Mouse (Mus musculus): ENCODE results near the gene Kctd21. TPM values are rescaled to one million over a fixed set of nuclear protein-coding genes. Genes with fewer than 3 reads are reported as not detected.

The Kctd21 gene
- total and polyA plus RNA-seq, 3 experiments: 3.6 to 4.1 (median 3.7) TPM

DNA sequence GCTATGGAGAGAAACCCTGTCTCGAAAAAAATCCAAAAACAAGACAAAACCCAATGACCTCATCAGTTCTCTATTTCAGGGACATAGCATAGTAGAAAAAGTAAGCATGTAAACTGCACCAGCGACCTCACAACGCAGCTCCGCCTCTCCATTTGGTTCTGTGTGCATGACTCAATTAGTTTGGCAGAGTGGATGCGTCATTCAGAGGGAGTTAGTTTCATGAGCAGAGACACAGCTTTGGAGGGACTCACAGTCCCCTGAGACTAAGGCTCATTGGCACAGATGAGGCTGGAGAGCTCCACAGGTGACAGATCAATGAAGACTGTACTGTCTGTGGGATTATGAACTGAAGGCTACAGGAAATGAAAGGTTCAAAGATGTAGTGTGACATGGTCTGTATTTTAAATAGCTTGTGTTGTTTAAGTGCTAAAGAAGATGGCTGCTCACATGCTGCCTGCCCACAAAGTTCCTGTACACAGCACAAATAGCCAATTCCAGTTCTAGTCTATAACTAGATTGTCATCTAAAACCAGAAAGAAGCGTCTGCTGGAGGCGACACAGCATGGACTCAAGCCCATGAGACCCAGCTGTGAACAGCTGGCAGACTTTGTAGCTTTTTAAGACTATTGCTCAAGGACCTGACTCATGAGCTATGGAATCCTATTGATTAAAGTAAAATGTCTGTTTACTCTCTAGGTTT lies 54.1 kb downstream of the Kctd21 start:
- WGBS: 70% methylated on average over 7 of the region's 7 CpGs
- no peak overlapping the region for H3K9ac ChIP-seq (ENCODE audit: low read depth, low read length)
- peaks cover 9% of the 10 kb centered on the region for H3K4me1 ChIP-seq (ENCODE audit: control insufficient read depth, insufficient read depth, low read length)
- no peaks in the 10 kb centered on the region for H3K27me3 ChIP-seq (ENCODE audit: control insufficient read depth, insufficient read depth, low read length)
- no peaks in the 10 kb centered on the region for H3K79me2 ChIP-seq (replicated peaks; ENCODE audit: control insufficient read depth, insufficient read depth, low read length)
- no peaks in the 10 kb centered on the region for H3K36me3 ChIP-seq (ENCODE audit: control insufficient read depth, insufficient read depth, low read length)
- peak overlapping the region; percentile 41 for H3K27ac ChIP-seq
- no peak overlapping the region for H3K4me3 ChIP-seq
- TF ChIP-seq EP300 (IDR thresholded peaks at IDR 0.05; ENCODE audit: insufficient read depth, low read depth, low read length): no peak
- intact Hi-C loops (cut with DNase I): no loop called here
- peak; percentile 58 to 67 for DNase-seq

- no peaks in the 10 kb centered on the region for H3K27me3 ChIP-seq (ENCODE audit: control insufficient read depth, insufficient read depth, low read length)
- H3K36me3 ChIP-seq (ENCODE audit: control insufficient read depth, insufficient read depth, low read length): no peaks in the 10 kb centered on the region
- H3K4me3 ChIP-seq: no peak overlapping the region
- 61% methylated on average over 5 of the region's 5 CpGs for WGBS
- peaks cover 15% of the 10 kb centered on the region for H3K4me1 ChIP-seq (ENCODE audit: control insufficient read depth, insufficient read depth, low read length)
- TF ChIP-seq POLR2A (IDR thresholded peaks at IDR 0.05; ENCODE audit: insufficient read depth, low read depth, low read length): no peak
- peak; percentile 86; the same call in 1 of the 2 replicates for TF ChIP-seq EP300 (IDR thresholded peaks at IDR 0.05; ENCODE audit: insufficient read depth, low read depth, low read length)
- no peak for TF ChIP-seq CTCF (IDR thresholded peaks at IDR 0.05)
- H3K27ac ChIP-seq: peak overlapping the region; percentile 41
- intact Hi-C loops (cut with DNase I): no loop called here
- H3K9ac ChIP-seq (ENCODE audit: low read depth, low read length): no peak overlapping the region
- peak; percentile 46 to 63 for DNase-seq
- no peaks in the 10 kb centered on the region for H3K79me2 ChIP-seq (replicated peaks; ENCODE audit: control insufficient read depth, insufficient read depth, low read length)
These were observed 54.8 kb downstream of the Kctd21 start for GRCm38 (mm10) chr7:97386806-97387370.

DNA sequence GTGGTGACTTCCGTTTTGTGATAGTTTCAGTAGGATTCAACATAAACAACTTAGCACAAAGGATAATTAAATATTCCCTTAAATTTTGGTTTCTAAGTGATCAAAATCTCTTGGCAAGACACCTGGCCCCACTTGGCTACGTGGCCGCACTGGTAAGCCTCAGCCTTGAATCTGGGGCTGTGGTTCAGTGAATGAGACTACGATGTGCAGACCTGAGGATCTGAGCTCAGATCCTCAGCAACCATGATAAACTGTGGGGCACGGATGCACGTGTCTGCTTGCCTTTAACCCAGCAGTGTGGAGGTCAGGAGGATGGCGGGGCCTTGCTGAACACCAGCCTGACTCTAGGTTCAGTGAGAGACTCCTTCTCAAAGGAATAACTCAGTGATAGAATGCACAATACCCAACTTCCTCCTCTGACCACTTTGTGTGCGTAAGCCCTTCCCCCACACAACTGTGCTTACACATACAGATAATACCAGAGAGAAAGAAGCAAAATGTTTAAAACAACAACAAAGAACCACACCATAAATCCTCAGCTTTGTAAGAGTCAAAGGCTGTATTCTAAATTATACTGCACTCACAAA lies 55.5 kb downstream of the Kctd21 start:
- DNase-seq: no peak
- Histone ChIP-seq H3K79me2 (replicated peaks; ENCODE audit: control insufficient read depth, insufficient read depth, low read length) (no peaks in the 10 kb centered on the region), H3K27me3 (ENCODE audit: control insufficient read depth, insufficient read depth, low read length) (no peaks in the 10 kb centered on the region), H3K36me3 (ENCODE audit: control insufficient read depth, insufficient read depth, low read length) (no peaks in the 10 kb centered on the region), H3K4me3 (no peak overlapping the region), H3K4me1 (ENCODE audit: control insufficient read depth, insufficient read depth, low read length) (peaks cover 16% of the 10 kb centered on the region), H3K9ac (ENCODE audit: low read depth, low read length) (no peak overlapping the region), H3K27ac (peak overlapping the region; percentile 41)
- TF ChIP-seq EP300 (IDR thresholded peaks at IDR 0.05; ENCODE audit: insufficient read depth, low read depth, low read length): no peak
- TF ChIP-seq CTCF (IDR thresholded peaks at IDR 0.05): no peak
- no peak for TF ChIP-seq POLR2A (IDR thresholded peaks at IDR 0.05; ENCODE audit: insufficient read depth, low read depth, low read length)
- 73% methylated on average over 8 of the region's 8 CpGs for WGBS
- intact Hi-C loops (cut with DNase I): no loop called here

- DNase-seq: no peak
- no peak for TF ChIP-seq EP300 (IDR thresholded peaks at IDR 0.05; ENCODE audit: insufficient read depth, low read depth, low read length)
- no peak for TF ChIP-seq POLR2A (IDR thresholded peaks at IDR 0.05; ENCODE audit: insufficient read depth, low read depth, low read length)
- no peak for TF ChIP-seq CTCF (IDR thresholded peaks at IDR 0.05)
- Histone ChIP-seq H3K9ac (ENCODE audit: low read depth, low read length) (no peak overlapping the region), H3K27ac (no peak overlapping the region), H3K36me3 (ENCODE audit: control insufficient read depth, insufficient read depth, low read length) (no peaks in the 10 kb centered on the region), H3K4me3 (no peak overlapping the region), H3K4me1 (ENCODE audit: control insufficient read depth, insufficient read depth, low read length) (peaks cover 16% of the 10 kb centered on the region), H3K27me3 (ENCODE audit: control insufficient read depth, insufficient read depth, low read length) (no peaks in the 10 kb centered on the region), H3K79me2 (replicated peaks; ENCODE audit: control insufficient read depth, insufficient read depth, low read length) (no peaks in the 10 kb centered on the region)
- WGBS: 96% methylated on average over 4 of the region's 4 CpGs
- intact Hi-C loops (cut with DNase I): no loop called here
These were observed 56.4 kb downstream of the Kctd21 start for GRCm38 (mm10) chr7:97388541-97388940.

DNA sequence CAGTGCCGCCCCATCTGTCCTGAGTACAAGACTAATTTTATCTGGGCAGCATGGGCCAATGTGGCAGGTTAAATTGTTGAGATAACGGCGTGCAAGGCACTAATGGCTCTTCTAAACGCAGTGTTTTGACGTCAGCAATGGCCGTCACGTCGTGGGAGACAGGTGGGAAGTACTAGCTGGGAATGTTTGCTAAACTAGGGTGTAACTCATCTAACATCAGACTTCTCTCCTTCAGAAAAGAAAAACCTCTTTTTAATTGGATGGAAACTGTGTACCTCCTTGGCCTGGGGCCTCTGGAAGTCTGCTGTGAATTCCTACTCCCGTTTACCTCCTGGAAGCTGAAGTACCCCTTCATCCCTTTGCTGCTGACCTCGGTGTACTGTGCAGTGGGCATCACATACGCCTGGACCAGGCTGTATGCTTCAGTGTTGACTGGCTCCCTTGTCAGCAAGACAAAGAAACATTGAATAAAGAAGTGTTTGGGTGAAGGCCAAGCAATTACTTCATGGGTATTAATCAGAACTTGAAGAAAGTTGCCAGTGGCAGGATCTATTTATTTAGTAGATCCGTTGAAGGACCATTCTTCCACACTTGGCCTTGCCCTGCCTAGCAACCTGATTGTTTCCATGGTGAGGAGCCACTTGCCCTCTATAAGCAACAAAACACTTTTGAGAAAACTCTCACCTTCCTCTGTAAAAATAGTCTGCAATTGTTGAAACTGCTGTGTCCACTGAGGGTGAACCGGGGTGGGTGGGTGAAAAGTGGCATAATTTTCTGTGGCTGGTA lies 59.4 kb downstream of the Kctd21 start:
- no peaks in the 10 kb centered on the region for H3K36me3 ChIP-seq (ENCODE audit: control insufficient read depth, insufficient read depth, low read length)
- H3K27me3 ChIP-seq (ENCODE audit: control insufficient read depth, insufficient read depth, low read length): no peaks in the 10 kb centered on the region
- no peak overlapping the region for H3K4me3 ChIP-seq
- H3K9ac ChIP-seq (ENCODE audit: low read depth, low read length): no peak overlapping the region
- no peak for DNase-seq
- 62% methylated on average over 13 of the region's 13 CpGs for WGBS
- no peak for TF ChIP-seq CTCF (IDR thresholded peaks at IDR 0.05)
- no peak for TF ChIP-seq EP300 (IDR thresholded peaks at IDR 0.05; ENCODE audit: insufficient read depth, low read depth, low read length)
- TF ChIP-seq POLR2A (IDR thresholded peaks at IDR 0.05; ENCODE audit: insufficient read depth, low read depth, low read length): no peak
- peak overlapping the region; percentile 68 for H3K27ac ChIP-seq
- peaks cover 14% of the 10 kb centered on the region for H3K4me1 ChIP-seq (ENCODE audit: control insufficient read depth, insufficient read depth, low read length)
- no peaks in the 10 kb centered on the region for H3K79me2 ChIP-seq (replicated peaks; ENCODE audit: control insufficient read depth, insufficient read depth, low read length)
- intact Hi-C loops (cut with DNase I): loop anchor here (2.0 kb wide), 1 partner anchor 23 kb away; no protein-coding TSS in a partner anchor
